Mouse (Mus musculus): ENCODE measurements around the gene Tlcd2.

Tlcd2 gene

DNA sequence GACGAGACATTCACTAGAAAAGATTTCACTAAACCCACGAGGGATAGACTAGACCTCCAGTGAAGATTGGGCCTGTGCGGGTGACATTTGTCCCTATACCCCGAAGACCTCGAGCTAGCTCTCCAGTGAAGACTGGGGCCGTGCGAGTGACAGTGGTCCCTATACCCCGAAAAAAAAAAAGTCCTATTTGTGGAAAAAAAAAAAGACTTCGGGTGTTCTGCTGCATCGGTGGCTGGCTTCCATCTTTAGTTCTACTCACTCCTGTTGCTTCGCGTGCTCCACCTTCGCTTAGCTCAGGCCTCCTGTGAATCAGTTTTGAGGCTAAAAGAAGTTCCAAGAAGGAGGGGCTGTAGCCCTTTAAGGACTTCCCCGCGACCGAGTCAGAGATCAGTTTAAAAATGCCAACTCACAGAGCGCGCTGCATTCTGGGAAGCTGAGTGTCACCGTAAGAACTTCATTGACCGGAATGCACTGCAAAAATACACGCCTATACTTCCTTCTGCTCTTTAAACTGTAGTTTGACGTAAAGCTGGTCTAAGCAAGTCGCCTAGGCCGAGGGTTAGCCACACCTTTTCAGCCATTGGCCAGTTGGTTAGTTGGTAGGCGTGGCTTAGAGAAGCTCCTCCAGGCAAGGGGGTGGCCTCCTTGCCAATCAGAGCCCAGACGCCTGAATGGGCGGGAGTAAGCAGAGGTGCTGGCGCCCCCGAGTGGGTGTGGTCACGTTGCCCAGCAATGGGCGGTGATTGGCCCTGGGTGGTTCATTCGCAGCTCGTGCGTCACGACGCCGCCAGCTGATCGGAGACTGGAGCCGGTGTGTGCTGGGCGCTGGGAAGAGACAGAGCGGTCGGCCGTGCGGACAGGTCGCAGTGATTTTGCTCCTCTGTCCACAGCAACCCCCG is at the start of gene Tlcd2:
Gene Tlcd2 (plus strand): TSS at position 872 of the 899 bp plus-strand sequence.
- DNase-seq (ENCODE audit: low spot score) = peak; percentile 100

- DNase-seq (ENCODE audit: low spot score) = no peak
Measured at GRCm38 (mm10) chr11:75415096-75415495, 46.4 kb upstream of the Tlcd2 start.

DNA sequence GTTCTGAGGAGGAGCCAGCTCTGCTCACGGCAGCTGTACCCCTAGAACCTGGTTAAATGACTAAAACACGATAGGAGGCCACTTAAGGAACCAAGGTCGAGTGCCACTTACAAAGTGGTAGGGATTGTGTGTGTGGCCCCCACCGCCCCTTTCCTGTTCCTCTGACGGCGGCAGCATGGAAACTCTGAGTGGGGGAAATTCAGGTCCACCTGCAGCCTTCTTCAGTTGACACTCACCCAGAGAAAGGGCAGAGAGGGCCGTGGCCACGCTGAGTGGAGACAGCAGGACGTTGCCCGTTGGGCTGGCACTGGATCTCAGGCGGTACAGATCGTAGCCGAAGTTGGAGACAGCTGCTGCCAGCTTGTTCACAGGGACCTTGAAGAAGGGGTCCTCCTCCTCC is 45.5 kb upstream of the Tlcd2 start:
- DNase-seq (ENCODE audit: low spot score) = no peak

GRCm38 (mm10) chr11:75420037-75420436 is 41.5 kb upstream of the Tlcd2 start:
- no peak for DNase-seq (ENCODE audit: low spot score)

GRCm38 (mm10) chr11:75420810-75421374 is 40.6 kb upstream of the Tlcd2 start:
- DNase-seq (ENCODE audit: low spot score) = no peak

DNA sequence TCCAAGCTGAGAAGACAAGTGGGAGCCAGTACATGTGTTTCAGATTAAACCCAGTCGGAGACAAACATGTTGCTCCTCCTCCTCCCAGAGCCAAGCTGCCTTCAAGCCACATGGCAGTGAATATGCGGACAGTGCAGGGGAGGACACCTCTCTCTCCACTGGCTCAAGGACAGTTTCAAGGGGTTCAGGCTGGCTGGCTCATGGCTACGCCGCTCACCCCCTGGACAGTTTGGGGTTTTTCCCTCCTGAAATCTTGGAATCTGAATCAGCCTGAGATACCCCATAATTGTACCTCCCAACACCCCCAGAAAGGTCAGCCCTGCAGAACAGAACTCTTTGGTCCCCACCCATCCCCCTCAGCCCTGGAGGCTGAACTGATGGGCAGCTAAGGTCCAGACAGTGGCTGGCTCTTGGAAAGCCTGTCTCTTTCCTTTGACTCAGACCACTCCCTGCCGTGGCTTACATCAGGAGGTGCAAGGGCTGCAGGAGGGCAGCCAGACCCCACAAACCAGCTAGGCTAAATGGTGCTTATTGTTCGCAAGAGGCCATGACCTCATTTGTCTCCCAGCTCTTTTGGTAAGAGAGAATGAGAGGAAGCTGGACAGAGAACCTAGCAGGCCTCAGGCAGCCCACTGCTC is 40.0 kb upstream of the Tlcd2 start:
- peak; percentile 64 for DNase-seq (ENCODE audit: low spot score)

DNA sequence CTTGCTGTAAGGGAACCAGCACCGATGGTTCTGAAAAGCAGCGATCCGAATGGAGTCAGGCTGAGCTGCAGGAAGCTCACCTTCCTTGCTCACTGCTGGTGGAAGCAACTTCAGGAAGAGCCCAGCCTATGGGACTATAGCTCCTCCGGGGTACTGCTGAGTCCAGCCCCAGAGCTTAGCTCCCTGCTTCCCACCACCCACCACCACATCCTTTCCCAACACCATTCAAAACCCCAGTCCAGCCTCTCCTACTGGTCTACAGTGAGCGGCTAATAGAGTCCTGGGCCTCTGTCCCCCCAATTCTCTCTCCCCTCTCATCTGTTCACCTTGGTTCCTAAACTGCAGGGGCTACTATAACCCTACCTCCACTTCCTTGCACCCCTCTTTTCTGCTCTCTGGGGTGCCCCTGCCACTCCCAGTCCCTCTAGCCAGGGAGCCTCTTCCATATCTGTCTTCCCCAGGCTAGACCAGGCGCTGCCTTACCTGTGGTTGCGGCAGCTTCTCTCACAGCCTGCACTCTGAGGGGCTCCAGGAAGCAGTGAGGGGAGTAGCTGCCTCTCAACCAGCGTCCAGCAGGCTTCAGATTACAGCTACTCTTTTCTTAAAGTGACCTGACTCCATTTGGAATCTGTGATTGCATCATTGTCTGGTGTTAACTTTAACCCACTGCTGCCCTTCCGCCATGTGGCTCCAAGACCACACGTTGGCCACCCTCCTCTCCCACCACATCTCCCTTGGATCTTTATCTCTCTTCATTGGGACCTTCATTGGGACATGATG is 39.3 kb upstream of the Tlcd2 start, which contains the start of gene Serpinf1:
Gene Serpinf1 (minus strand): TSS at position 689 of the 780 bp plus-strand sequence.
- DNase-seq (ENCODE audit: low spot score) = peak; percentile 33

DNA sequence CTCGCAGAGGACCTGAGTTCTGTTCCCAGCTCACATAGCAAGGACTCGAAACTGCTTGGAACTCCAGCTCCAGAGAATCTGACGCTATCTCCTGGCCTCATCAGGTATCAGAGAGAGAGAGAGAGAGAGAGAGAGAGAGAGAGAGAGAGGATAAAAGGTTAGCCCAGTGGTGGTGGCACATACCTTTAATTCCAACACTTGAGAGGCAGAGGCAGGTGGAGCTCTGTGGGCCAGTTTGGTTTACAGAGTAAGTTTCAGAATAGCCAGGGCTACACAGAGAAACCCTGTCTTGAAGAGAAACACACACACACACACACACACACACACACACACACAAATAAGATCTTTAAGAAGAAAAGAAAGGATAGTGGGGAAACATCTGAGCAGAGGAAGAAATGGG is 38.4 kb upstream of the Tlcd2 start:
- DNase-seq (ENCODE audit: low spot score) = no peak

- no peak for DNase-seq (ENCODE audit: low spot score)
Measured at GRCm38 (mm10) chr11:75424033-75424432, 37.5 kb upstream of the Tlcd2 start.

- DNase-seq (ENCODE audit: low spot score) = no peak
Measured at GRCm38 (mm10) chr11:75424459-75424858, 37.1 kb upstream of the Tlcd2 start.

DNA sequence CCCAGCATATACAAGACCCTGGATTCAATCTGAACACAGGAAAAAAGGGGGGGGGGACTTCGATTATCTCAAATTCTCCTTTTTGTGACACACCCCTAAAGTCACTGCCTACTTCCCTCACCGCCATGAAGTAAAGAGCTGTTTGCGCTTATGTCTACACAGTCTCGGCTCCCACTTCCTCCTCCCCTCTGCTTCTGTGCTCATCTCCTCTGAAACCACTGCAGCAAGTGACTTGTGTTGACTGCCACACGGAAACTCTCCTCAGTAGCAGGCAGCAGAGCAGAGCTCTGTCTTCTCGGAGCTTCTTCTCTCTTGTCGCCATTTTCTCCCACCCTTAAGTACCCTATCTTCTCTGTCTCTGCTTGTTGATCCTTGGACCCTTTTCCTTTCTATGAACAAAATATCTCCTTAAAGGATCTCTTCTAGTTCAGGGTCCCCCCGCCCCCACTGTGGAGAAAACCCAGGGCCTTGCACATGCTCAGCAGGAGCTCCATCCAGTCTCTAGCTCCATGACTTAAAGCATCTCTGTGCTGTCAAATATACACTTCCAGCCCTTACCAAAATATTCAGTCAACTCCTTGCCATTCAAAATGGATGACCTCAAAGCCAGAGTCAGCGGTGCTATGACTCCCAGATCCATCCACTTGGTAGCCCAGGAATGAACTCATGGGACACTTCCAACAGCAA is 32.4 kb upstream of the Tlcd2 start:
- no peak for DNase-seq (ENCODE audit: low spot score)

DNA sequence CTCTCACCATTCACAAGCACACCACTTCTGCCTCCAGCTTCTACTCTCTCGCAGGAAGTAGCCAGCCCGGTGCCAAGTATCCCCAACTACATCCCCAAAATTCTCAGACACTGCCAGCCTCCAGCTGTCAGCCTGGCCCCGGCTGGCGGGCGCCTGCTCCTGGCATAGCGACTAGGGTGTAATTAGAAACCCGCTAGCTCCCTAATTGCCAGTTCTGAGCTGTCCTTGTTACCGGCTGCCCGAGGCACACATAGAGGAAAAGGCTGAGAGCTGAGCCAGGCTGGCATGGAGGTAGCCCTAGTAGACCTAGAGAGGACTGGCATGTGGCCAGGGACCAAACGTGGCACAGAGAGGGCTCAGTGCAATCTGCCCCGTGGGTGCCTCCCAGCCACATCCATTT is 30.2 kb upstream of the Tlcd2 start:
- DNase-seq (ENCODE audit: low spot score) = no peak

GRCm38 (mm10) chr11:75434138-75434537 is 27.4 kb upstream of the Tlcd2 start:
- DNase-seq (ENCODE audit: low spot score) = no peak

- no peak for DNase-seq (ENCODE audit: low spot score)
Measured at GRCm38 (mm10) chr11:75438194-75438593, 23.3 kb upstream of the Tlcd2 start.

- no peak for DNase-seq (ENCODE audit: low spot score)
Measured at GRCm38 (mm10) chr11:75438804-75439203, 22.7 kb upstream of the Tlcd2 start.

DNA sequence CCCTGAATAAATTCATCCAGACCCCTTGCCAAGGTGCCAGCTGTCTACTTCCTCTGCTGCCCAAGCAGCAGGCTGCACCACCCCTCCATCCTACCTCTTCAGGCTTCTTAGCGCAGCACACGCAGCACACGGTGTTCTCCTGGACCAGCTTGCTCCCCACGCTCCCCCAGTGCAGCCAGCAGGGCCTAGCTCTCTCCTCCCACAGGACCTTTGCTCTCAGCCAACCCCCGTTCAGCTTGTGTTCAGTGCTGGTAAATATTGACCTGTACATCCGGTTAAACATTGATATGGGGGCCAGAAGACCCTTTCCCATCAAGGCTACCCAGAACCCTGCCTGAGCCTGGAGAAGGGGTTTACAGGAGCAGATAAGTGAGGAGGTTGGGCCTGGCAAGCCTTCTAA is 22.2 kb upstream of the Tlcd2 start, which contains the start of gene Serpinf2:
Gene Serpinf2 (minus strand): TSS at position 229 of the 400 bp plus-strand sequence.
- no peak for DNase-seq (ENCODE audit: low spot score)

- no peak for DNase-seq (ENCODE audit: low spot score)
Measured at GRCm38 (mm10) chr11:75439951-75440350, 21.6 kb upstream of the Tlcd2 start.

- DNase-seq (ENCODE audit: low spot score) = no peak
Measured at GRCm38 (mm10) chr11:75441034-75441433, 20.5 kb upstream of the Tlcd2 start.

DNA sequence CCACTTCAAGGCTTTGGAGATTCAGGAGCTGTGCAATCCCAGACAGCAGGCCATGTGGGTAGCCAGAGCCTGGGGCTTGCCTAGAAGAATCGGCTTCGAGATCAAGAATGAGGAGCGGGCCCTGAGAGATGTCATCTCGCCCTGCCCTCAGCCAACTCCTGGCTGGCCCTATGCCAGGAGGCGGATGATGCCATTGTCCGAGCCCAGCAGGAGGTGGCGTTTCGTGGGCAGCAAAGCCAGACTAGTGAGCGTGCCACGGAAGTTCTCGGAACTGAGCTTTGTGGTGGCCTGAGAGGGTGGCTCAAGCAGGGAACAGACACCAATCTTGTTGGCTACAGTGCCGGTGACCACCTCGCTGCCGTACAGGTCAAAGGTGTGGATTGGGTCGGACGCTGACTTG is 19.9 kb upstream of the Tlcd2 start:
- DNase-seq (ENCODE audit: low spot score) = no peak

- no peak for DNase-seq (ENCODE audit: low spot score)
Measured at GRCm38 (mm10) chr11:75443711-75444110, 17.8 kb upstream of the Tlcd2 start.

DNA sequence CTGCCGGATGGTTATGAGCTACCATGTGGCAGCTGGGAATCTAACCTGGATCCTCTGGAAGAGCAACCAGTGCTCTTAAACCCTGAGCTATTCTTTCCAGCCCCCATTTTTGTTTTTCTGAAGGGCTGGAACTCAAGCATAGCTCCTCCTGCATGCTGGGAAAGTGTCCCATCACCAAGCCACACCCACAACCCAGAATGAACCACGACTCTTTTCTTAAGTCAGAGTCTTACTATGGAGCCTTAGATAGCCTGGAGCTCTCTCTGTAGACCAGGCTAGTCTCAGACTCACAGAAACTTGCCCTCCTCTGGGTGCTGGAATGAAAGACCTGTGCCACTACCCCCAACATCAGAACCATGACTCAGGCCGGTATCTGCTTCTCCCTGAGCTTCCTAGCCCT is 12.9 kb upstream of the Tlcd2 start:
- no peak for DNase-seq (ENCODE audit: low spot score)
